Mouse (Mus musculus) brain, embryonic 14.5 days (tissue): ENCODE data around the gene Exosc10.

Experiments used
- CTCF ChIP-seq: fragments of 200-500 bp; IDR thresholded peaks from 2 replicates; pipeline ENCODE4 v1.5.1; 2012; ENCODE audit warnings: inconsistent platforms, mild to moderate bottlenecking, moderate library complexity, borderline replicate concordance; ENCODE audit not compliant: insufficient read depth, insufficient read length; ENCODE audit errors: extremely low read depth
- POLR2A ChIP-seq: fragments of 200-500 bp; IDR thresholded peaks from 2 replicates; pipeline ENCODE4 v1.6.1; 2012; ENCODE audit warnings: mild to moderate bottlenecking, inconsistent platforms, borderline replicate concordance; ENCODE audit not compliant: poor library complexity, insufficient read depth, insufficient read length, severe bottlenecking; ENCODE audit errors: extremely low read depth

- TF ChIP-seq POLR2A (no peak), CTCF (no peak)
Measured at GRCm38 (mm10) chr4:148596731-148597130, 38.5 kb downstream of the Exosc10 start.
